Mouse (Mus musculus): Measurements from ENCODE around the gene Dnlz. TPM values are rescaled to one million over a fixed set of nuclear protein-coding genes. Genes with fewer than 3 reads are reported as not detected.

The Dnlz gene
- total and polyA plus RNA-seq, 3 experiments = 7.6 to 14.2 (median 9.4) TPM

DNA sequence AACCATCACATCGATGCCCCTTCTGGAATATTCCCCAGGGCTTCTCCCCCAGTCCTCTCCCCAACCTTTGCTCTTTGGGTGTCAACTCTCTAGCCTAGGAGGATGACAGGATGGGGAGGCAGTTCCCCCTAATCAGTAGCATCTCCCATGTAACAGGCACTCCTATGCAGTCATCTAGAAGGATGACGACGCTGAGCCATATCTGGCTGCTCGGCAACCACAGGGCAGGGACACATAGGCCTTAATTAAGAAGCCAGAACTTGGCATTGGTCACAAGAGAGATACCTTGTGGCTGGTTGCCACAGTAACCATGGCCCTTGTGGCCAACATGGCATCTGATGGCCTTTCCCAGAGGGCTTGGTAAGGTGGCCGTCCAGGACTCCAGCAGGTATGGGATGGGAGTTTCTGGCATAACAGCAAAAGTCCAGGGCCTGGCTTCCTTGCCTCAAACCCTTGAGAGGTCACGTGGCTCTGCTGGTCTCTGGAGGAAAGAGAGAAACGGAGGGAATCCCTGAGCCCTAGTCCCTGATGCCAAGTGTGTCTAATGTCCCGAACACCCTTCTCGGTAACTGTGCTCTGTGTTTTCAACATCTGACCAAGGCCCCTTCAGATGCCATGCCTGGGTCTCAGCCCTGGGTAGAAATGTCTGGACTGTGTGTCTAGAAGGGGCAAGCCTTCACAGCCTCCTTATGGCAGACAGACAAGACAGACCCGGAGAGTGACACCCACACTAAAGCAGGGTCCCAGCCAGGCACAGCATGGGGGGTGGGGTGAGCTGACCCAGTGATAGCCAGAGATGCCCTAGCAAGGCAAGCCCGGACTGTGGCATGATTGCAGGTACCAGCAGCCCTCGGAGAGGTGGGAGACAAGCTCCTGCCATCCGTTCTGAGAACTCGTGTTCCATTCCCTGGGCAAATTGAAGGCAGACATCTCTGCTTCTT lies 31.4 kb downstream of the Dnlz start:
- no peaks in the 10 kb centered on the region for H3K9me3 ChIP-seq (replicated peaks)
- H3K4me3 ChIP-seq (ENCODE audit: low read depth, low read length) = no peak overlapping the region
- peaks cover 8% of the 10 kb centered on the region; the same call in 1 of the 2 replicates for H3K4me1 ChIP-seq (ENCODE audit: insufficient read depth, low read depth, low read length)
- no peaks in the 10 kb centered on the region for H3K36me3 ChIP-seq (replicated peaks)
- peaks cover 81% of the 10 kb centered on the region for H3K27me3 ChIP-seq (ENCODE audit: insufficient read depth, low read length)
- TF ChIP-seq POLR2AphosphoS5 (IDR thresholded peaks at IDR 0.05; ENCODE audit: insufficient replicate concordance, low read depth, low read length) (no peak), GATA1 (IDR thresholded peaks at IDR 0.05; ENCODE audit: borderline replicate concordance, low read length) (no peak), CTCF (IDR thresholded peaks at IDR 0.05; ENCODE audit: low read depth, low read length) (no peak), TAL1 (conservative IDR thresholded peaks at IDR 0.05; ENCODE audit: low read depth, low read length) (no peak), GATA2 (IDR thresholded peaks at IDR 0.05; ENCODE audit: borderline replicate concordance, low read depth, low read length) (no peak)
- ATAC-seq (ENCODE audit: extremely low read depth, insufficient number of reproducible peaks, low FRiP score, poor library complexity, severe bottlenecking) (no peak), DNase-seq (ENCODE audit: low spot score) (no peak)

DNA sequence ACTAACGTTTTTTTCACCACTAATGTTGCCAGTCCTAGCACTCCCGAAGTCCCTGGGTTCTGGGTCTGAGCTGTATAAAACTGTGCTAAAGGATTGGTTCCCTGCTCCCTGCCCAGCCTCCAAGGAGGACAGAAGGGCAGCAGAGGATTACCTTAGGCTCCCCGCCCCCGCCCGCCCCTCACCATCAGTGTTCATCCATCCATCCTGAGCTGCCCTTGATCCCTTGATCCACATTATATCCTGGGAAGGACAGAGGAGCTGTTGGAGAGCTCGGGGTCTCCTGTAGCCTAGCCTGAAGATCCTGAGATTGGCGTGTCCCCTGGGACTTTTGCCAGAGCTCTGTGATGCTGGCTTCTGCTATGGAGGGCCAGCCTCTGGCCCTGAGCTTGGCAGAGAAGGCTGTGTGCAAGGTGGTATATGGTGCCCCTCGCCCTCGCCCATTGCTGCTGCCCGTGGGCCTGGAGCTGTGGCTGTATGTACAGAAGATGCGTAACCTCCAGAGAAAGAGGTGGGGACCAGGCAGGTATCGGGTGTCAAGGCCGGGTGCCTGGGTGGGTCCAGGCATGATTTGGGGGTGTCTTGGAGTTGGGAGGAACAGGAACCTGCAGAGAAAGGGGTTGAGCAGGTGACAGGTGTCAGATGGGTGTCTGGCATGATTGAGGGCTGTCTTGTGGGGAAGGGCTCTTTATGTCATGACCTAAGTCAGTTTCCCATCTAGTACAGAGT lies 32.2 kb downstream of the Dnlz start:
- Histone ChIP-seq H3K4me3 (ENCODE audit: low read depth, low read length) (no peak overlapping the region), H3K4me1 (ENCODE audit: insufficient read depth, low read depth, low read length) (peaks cover 4% of the 10 kb centered on the region; the same call in 1 of the 2 replicates), H3K9me3 (replicated peaks) (no peaks in the 10 kb centered on the region), H3K27me3 (ENCODE audit: insufficient read depth, low read length) (peaks cover 81% of the 10 kb centered on the region), H3K36me3 (replicated peaks) (no peaks in the 10 kb centered on the region)
- no peak for DNase-seq (ENCODE audit: low spot score)
- no peak for TF ChIP-seq POLR2AphosphoS5 (IDR thresholded peaks at IDR 0.05; ENCODE audit: insufficient replicate concordance, low read depth, low read length)
- TF ChIP-seq GATA2 (IDR thresholded peaks at IDR 0.05; ENCODE audit: borderline replicate concordance, low read depth, low read length) = no peak
- TF ChIP-seq CTCF (IDR thresholded peaks at IDR 0.05; ENCODE audit: low read depth, low read length) = no peak
- no peak for TF ChIP-seq TAL1 (conservative IDR thresholded peaks at IDR 0.05; ENCODE audit: low read depth, low read length)
- no peak for TF ChIP-seq GATA1 (IDR thresholded peaks at IDR 0.05; ENCODE audit: borderline replicate concordance, low read length)
- ATAC-seq (ENCODE audit: extremely low read depth, insufficient number of reproducible peaks, low FRiP score, poor library complexity, severe bottlenecking) = no peak

GRCm38 (mm10) chr2:26319109-26319508 lies 32.8 kb downstream of the Dnlz start:
- H3K27me3 ChIP-seq (ENCODE audit: insufficient read depth, low read length) = peaks cover 81% of the 10 kb centered on the region
- DNase-seq (ENCODE audit: low spot score) = no peak
- H3K4me3 ChIP-seq (ENCODE audit: low read depth, low read length) = no peak overlapping the region
- no peaks in the 10 kb centered on the region for H3K36me3 ChIP-seq (replicated peaks)
- peaks cover 4% of the 10 kb centered on the region; the same call in 1 of the 2 replicates for H3K4me1 ChIP-seq (ENCODE audit: insufficient read depth, low read depth, low read length)
- TF ChIP-seq POLR2AphosphoS5 (IDR thresholded peaks at IDR 0.05; ENCODE audit: insufficient replicate concordance, low read depth, low read length) (no peak), TAL1 (conservative IDR thresholded peaks at IDR 0.05; ENCODE audit: low read depth, low read length) (no peak), CTCF (IDR thresholded peaks at IDR 0.05; ENCODE audit: low read depth, low read length) (no peak), GATA2 (IDR thresholded peaks at IDR 0.05; ENCODE audit: borderline replicate concordance, low read depth, low read length) (no peak), GATA1 (IDR thresholded peaks at IDR 0.05; ENCODE audit: borderline replicate concordance, low read length) (no peak)
- H3K9me3 ChIP-seq (replicated peaks) = no peaks in the 10 kb centered on the region
- ATAC-seq (ENCODE audit: extremely low read depth, insufficient number of reproducible peaks, low FRiP score, poor library complexity, severe bottlenecking) = no peak

GRCm38 (mm10) chr2:26317991-26318672 lies 33.8 kb downstream of the Dnlz start:
- Histone ChIP-seq H3K4me3 (ENCODE audit: low read depth, low read length) (no peak overlapping the region), H3K9me3 (replicated peaks) (no peaks in the 10 kb centered on the region), H3K4me1 (ENCODE audit: insufficient read depth, low read depth, low read length) (peaks cover 4% of the 10 kb centered on the region; the same call in 1 of the 2 replicates), H3K27me3 (ENCODE audit: insufficient read depth, low read length) (peaks cover 74% of the 10 kb centered on the region), H3K36me3 (replicated peaks) (no peaks in the 10 kb centered on the region)
- TF ChIP-seq POLR2AphosphoS5 (IDR thresholded peaks at IDR 0.05; ENCODE audit: insufficient replicate concordance, low read depth, low read length) (no peak), GATA2 (IDR thresholded peaks at IDR 0.05; ENCODE audit: borderline replicate concordance, low read depth, low read length) (no peak), CTCF (IDR thresholded peaks at IDR 0.05; ENCODE audit: low read depth, low read length) (no peak), TAL1 (conservative IDR thresholded peaks at IDR 0.05; ENCODE audit: low read depth, low read length) (no peak)
- no peak for ATAC-seq (ENCODE audit: extremely low read depth, insufficient number of reproducible peaks, low FRiP score, poor library complexity, severe bottlenecking)
- DNase-seq (ENCODE audit: low spot score) = no peak

- Histone ChIP-seq H3K9me3 (replicated peaks) (no peaks in the 10 kb centered on the region), H3K4me1 (ENCODE audit: insufficient read depth, low read depth, low read length) (peaks cover 4% of the 10 kb centered on the region; the same call in 1 of the 2 replicates), H3K4me3 (ENCODE audit: low read depth, low read length) (no peak overlapping the region), H3K36me3 (replicated peaks) (no peaks in the 10 kb centered on the region), H3K27me3 (ENCODE audit: insufficient read depth, low read length) (peaks cover 71% of the 10 kb centered on the region)
- DNase-seq (ENCODE audit: low spot score) (no peak), ATAC-seq (ENCODE audit: extremely low read depth, insufficient number of reproducible peaks, low FRiP score, poor library complexity, severe bottlenecking) (no peak)
- TF ChIP-seq CTCF (IDR thresholded peaks at IDR 0.05; ENCODE audit: low read depth, low read length) (no peak), GATA1 (IDR thresholded peaks at IDR 0.05; ENCODE audit: borderline replicate concordance, low read length) (no peak), TAL1 (conservative IDR thresholded peaks at IDR 0.05; ENCODE audit: low read depth, low read length) (no peak), GATA2 (IDR thresholded peaks at IDR 0.05; ENCODE audit: borderline replicate concordance, low read depth, low read length) (no peak), POLR2AphosphoS5 (IDR thresholded peaks at IDR 0.05; ENCODE audit: insufficient replicate concordance, low read depth, low read length) (no peak)
Observed at GRCm38 (mm10) chr2:26317371-26317770, 34.5 kb downstream of the Dnlz start.
